Mouse (Mus musculus): ENCODE data around the gene 4930451I11Rik. TPM values are rescaled to one million over a fixed set of nuclear protein-coding genes. Genes with fewer than 3 reads are reported as not detected.

4930451I11Rik gene
- polyA plus RNA-seq, 1 experiment: not detected

DNA sequence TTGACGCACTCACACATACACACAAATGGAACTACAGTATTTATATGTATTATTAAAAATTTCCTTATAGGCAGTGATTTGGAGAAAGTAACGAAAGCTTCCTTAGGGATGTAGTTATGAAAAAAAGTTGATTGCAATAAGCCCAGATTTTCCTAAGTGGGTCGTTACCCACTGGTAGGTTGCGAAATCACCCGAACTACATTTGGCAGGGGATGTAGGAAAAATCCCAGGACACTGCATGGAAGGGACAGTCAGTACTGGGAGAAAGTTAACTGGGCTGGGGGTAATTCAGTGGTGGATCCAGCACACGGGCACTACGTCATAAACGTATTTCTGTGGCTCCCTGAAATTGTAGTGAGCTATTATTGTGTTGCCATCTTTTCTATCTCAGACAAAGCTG, 14.9 kb downstream of the 4930451I11Rik start:
- no peaks in the 10 kb centered on the region for H3K27me3 ChIP-seq (ENCODE audit: control insufficient read depth, insufficient read depth, low read length)
- H3K4me3 ChIP-seq (ENCODE audit: control insufficient read depth, insufficient read depth, low read length): no peak overlapping the region
- 93% methylated on average over 8 of the region's 8 CpGs for WGBS
- no peaks in the 10 kb centered on the region for H3K36me3 ChIP-seq (ENCODE audit: control insufficient read depth, insufficient read depth, low read length)
- H3K27ac ChIP-seq (ENCODE audit: control insufficient read depth, insufficient read depth, low read length): no peak overlapping the region
- TF ChIP-seq POLR2A (IDR thresholded peaks at IDR 0.05; ENCODE audit: control insufficient read depth, extremely low read depth, insufficient read depth, low read length, poor library complexity): no peak
- no peak for TF ChIP-seq CTCF (IDR thresholded peaks at IDR 0.05; ENCODE audit: borderline replicate concordance, control insufficient read depth, extremely low read depth, insufficient read depth, low read length, poor library complexity)
- no peak for DNase-seq
- peaks cover 5% of the 10 kb centered on the region for H3K4me1 ChIP-seq (replicated peaks; ENCODE audit: control insufficient read depth, insufficient read depth, low read length)

DNA sequence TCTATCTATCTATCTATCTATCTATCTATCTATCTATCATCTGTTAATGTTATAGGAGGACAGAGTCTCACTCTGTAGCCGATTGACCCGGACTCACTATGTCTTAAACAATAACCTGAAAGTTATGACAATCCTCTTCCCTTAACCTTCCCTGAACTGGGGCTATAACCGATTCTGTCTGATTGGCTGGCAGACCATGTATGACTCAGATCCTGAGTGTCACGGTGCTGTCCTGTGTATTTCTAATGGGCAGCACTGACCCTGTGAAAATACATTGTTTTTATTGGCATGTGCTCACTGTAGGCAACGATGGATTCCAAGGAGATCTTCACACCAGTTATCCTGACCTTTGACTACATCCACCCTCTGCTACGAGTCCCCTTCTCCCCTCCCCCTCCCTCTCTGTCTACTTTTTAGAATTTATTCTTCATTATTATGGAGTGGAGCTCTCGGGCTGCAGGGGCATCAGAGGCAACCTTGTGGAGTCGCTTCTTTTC, 15.7 kb downstream of the 4930451I11Rik start:
- TF ChIP-seq POLR2A (IDR thresholded peaks at IDR 0.05; ENCODE audit: control insufficient read depth, extremely low read depth, insufficient read depth, low read length, poor library complexity) (no peak), CTCF (IDR thresholded peaks at IDR 0.05; ENCODE audit: borderline replicate concordance, control insufficient read depth, extremely low read depth, insufficient read depth, low read length, poor library complexity) (no peak)
- no peaks in the 10 kb centered on the region for H3K36me3 ChIP-seq (ENCODE audit: control insufficient read depth, insufficient read depth, low read length)
- H3K27ac ChIP-seq (ENCODE audit: control insufficient read depth, insufficient read depth, low read length): no peak overlapping the region
- no peaks in the 10 kb centered on the region for H3K27me3 ChIP-seq (ENCODE audit: control insufficient read depth, insufficient read depth, low read length)
- no peak for DNase-seq
- 81% methylated on average over 8 of the region's 8 CpGs for WGBS
- peaks cover 5% of the 10 kb centered on the region for H3K4me1 ChIP-seq (replicated peaks; ENCODE audit: control insufficient read depth, insufficient read depth, low read length)
- H3K4me3 ChIP-seq (ENCODE audit: control insufficient read depth, insufficient read depth, low read length): no peak overlapping the region

DNA sequence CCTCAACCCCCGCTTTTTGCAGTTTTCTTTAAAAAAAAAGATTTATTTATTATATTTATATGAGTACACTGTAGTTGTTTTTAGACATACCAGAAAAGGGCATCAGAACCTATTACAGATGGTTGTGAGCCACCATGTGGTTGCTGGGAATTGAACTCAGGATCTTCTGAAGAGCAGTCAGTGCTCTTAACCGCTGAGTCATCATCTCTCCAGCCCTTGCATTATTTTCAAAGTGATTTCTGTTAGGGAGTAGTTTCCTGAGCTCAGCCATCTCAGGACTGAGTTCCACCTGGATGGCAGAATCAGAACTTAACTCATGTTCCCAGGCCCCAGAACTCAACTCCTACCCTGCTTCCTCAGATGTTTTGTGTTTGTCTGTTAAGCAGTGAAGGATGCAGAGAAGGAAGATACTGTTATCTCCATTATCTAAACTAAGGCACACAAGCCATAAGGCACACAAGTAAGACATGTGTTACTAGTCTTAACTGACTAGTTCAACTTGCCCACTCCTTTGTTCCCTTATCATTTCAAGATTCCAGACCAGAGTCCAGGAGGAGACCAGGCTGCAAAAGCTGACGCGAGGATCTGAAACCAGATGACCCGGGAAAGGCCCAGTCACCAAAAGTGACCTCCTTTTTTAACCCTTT, 21.6 kb downstream of the 4930451I11Rik start:
- Histone ChIP-seq H3K36me3 (ENCODE audit: control insufficient read depth, insufficient read depth, low read length) (no peaks in the 10 kb centered on the region), H3K27me3 (ENCODE audit: control insufficient read depth, insufficient read depth, low read length) (no peaks in the 10 kb centered on the region), H3K4me1 (replicated peaks; ENCODE audit: control insufficient read depth, insufficient read depth, low read length) (peaks cover 14% of the 10 kb centered on the region), H3K27ac (ENCODE audit: control insufficient read depth, insufficient read depth, low read length) (no peak overlapping the region), H3K4me3 (ENCODE audit: control insufficient read depth, insufficient read depth, low read length) (no peak overlapping the region)
- TF ChIP-seq POLR2A (IDR thresholded peaks at IDR 0.05; ENCODE audit: control insufficient read depth, extremely low read depth, insufficient read depth, low read length, poor library complexity) (no peak), CTCF (IDR thresholded peaks at IDR 0.05; ENCODE audit: borderline replicate concordance, control insufficient read depth, extremely low read depth, insufficient read depth, low read length, poor library complexity) (no peak)
- no peak for DNase-seq
- 79% methylated on average over 5 of the region's 5 CpGs for WGBS

DNA sequence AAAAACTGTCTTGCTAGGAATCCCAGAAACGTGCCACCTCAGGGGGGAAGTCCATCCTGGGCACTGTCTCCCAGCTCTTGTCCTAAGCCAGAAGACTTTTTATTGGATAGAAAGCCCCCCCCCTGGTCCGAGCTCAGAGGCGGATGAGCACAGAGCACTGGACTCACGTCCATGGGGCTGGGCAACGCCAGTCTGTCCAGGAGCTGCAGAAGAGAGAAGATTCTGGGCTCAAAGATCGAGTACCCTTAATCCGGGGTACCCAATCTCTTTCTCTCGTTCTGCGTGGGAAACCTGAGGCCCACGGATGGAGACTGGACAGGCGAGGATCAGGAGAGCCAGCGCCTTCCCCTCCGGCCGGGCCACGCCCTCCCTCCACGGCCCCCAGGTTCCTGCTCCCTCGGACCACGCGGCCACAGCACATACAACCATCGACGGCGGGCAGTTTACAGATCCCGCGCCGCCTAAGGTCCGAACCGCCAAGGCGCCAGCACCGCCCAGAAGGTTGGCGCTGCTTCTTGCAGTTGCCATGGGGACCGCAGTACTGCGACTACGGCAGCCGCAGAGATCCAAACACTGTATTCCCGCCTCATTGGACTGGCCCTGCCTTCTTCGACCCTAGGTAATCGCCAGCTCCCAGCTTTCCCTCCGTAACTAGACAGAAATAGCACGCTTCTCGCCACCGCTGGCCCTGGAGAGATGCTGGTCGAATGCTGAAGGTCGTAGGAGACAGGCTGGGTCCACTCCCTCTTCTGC, 22.6 kb downstream of the 4930451I11Rik start:
- no peak for TF ChIP-seq CTCF (IDR thresholded peaks at IDR 0.05; ENCODE audit: borderline replicate concordance, control insufficient read depth, extremely low read depth, insufficient read depth, low read length, poor library complexity)
- TF ChIP-seq POLR2A (IDR thresholded peaks at IDR 0.05; ENCODE audit: control insufficient read depth, extremely low read depth, insufficient read depth, low read length, poor library complexity): no peak
- Histone ChIP-seq H3K36me3 (ENCODE audit: control insufficient read depth, insufficient read depth, low read length) (no peaks in the 10 kb centered on the region), H3K27ac (ENCODE audit: control insufficient read depth, insufficient read depth, low read length) (no peak overlapping the region), H3K4me3 (ENCODE audit: control insufficient read depth, insufficient read depth, low read length) (peak overlapping the region; percentile 53), H3K27me3 (ENCODE audit: control insufficient read depth, insufficient read depth, low read length) (no peaks in the 10 kb centered on the region), H3K4me1 (replicated peaks; ENCODE audit: control insufficient read depth, insufficient read depth, low read length) (peaks cover 10% of the 10 kb centered on the region)
- WGBS: 2% methylated on average over 43 of the region's 43 CpGs
- peak; percentile 61 for DNase-seq

DNA sequence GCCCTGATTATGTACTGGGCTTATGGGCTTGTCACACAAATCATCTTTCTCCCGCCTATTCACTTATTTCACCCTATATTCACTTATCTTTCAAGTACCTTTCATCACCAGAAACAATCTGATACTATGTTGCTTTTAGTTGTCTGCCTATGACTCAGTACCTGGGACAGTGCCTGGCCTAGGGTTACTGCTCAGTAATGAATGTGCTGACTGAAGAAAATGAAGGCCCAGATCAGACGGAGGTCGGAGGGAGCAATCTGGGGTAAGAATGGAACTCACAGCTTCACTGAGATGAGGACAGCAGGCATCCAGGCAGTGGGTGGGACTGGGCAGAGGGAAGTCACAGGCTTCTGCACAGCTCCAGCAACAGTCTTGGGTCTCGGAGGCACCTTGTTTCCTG, 24.0 kb downstream of the 4930451I11Rik start:
- Histone ChIP-seq H3K36me3 (ENCODE audit: control insufficient read depth, insufficient read depth, low read length) (no peaks in the 10 kb centered on the region), H3K27ac (ENCODE audit: control insufficient read depth, insufficient read depth, low read length) (no peak overlapping the region), H3K4me1 (replicated peaks; ENCODE audit: control insufficient read depth, insufficient read depth, low read length) (peaks cover 9% of the 10 kb centered on the region), H3K4me3 (ENCODE audit: control insufficient read depth, insufficient read depth, low read length) (no peak overlapping the region), H3K27me3 (ENCODE audit: control insufficient read depth, insufficient read depth, low read length) (no peaks in the 10 kb centered on the region)
- DNase-seq: no peak
- 90% methylated on average over 4 of the region's 4 CpGs for WGBS
- TF ChIP-seq POLR2A (IDR thresholded peaks at IDR 0.05; ENCODE audit: control insufficient read depth, extremely low read depth, insufficient read depth, low read length, poor library complexity): no peak

DNA sequence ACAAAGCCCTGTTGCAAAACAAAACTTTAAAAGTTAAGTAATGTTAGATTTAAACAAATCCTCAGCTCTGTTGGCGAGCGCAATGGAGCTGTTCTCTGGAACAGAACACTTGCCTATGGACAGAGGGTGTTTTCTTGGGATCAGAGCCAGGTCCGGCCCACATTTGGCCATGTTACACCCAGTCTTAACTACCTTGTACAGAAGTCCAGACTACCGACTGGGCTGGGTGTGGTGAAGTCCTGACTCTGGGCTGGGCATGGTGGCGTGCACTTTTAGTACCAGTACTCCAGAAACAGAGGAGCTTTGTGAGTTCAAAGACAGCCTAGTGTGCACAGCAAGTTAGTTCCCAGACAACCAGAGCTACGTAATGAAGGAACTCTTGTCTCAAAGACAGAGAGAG, 24.5 kb downstream of the 4930451I11Rik start:
- Histone ChIP-seq H3K27ac (ENCODE audit: control insufficient read depth, insufficient read depth, low read length) (no peak overlapping the region), H3K36me3 (ENCODE audit: control insufficient read depth, insufficient read depth, low read length) (no peaks in the 10 kb centered on the region), H3K27me3 (ENCODE audit: control insufficient read depth, insufficient read depth, low read length) (no peaks in the 10 kb centered on the region), H3K4me1 (replicated peaks; ENCODE audit: control insufficient read depth, insufficient read depth, low read length) (peaks cover 9% of the 10 kb centered on the region), H3K4me3 (ENCODE audit: control insufficient read depth, insufficient read depth, low read length) (no peak overlapping the region)
- no peak for DNase-seq
- 94% methylated on average over 6 of the region's 6 CpGs for WGBS
- TF ChIP-seq POLR2A (IDR thresholded peaks at IDR 0.05; ENCODE audit: control insufficient read depth, extremely low read depth, insufficient read depth, low read length, poor library complexity) (no peak), CTCF (IDR thresholded peaks at IDR 0.05; ENCODE audit: borderline replicate concordance, control insufficient read depth, extremely low read depth, insufficient read depth, low read length, poor library complexity) (no peak)
